9 mouse cellular contexts compared by ENCODE assay signal in the genomic region with DNA sequence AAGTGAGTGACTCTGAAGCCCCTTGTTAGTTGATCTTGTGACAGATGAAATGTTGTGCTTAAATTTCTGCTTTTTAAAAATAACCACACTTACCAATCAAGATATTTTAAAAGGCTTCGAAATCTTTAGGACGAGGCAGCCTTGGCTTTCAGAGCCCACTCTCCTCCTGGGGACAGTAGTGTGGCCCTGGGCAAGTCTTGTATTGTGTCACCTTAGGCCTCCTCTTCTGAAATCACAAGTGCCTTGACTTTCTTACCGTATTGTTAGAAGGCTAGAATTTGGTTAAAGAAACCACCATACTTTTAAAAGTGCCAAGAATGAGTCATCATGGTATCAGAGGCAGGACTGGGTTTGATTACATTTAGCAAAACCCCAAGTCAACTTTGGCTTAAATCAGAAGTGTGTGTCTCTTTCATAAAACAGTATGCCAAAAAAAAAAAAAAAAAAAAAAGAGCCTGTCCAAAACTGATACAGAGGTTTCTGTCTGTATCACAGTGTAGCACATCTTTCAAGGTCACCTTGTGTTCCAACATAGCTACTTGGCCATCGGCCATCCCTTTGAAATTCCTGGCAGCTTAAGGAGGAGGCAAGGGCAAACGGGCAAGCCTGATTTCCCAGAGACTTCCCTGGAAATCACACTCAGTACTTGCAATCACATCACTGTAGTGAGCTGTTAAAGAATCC.
DNase-seq lines count a peak whose midpoint lies in the region; ATAC-seq and TF ChIP-seq lines count a peak whose summit lies in the region.
"Had no signal": no experiment of that assay in that cellular context is flagged by ENCODE, and none has a peak within 500 bp of the region (broad histone marks: within the 10 kb centered on the region; RNA-seq: fewer than 3 reads in every experiment).

No protein-coding gene starts in this region.

- no peak for ATAC-seq in hindbrain, postnatal 0 days
- no peak for ATAC-seq in hindbrain, embryonic 14.5 days (ENCODE audit: low FRiP score)
- ATAC-seq in erythroblast, adult 5-6 weeks (replicated peaks; ENCODE audit: low FRiP score, poor library complexity, severe bottlenecking) = no peak

- H3K9ac ChIP-seq in hindbrain, postnatal 0 days (replicated peaks; ENCODE audit: low read length) = no peak overlapping the region
- H3K9ac ChIP-seq in hindbrain, embryonic 14.5 days = no peak overlapping the region

- peaks cover 30% of the 10 kb centered on the region for H3K4me1 ChIP-seq in hindbrain, postnatal 0 days (ENCODE audit: insufficient read depth, low read length)
- H3K4me1 ChIP-seq in hindbrain, embryonic 14.5 days (replicated peaks; ENCODE audit: control insufficient read depth, insufficient read depth, low read length) = peaks cover 31% of the 10 kb centered on the region

- intact Hi-C loops in heart, postnatal 10 days (cut with DNase I) = no loop called here

- H3K27ac ChIP-seq in hindbrain, postnatal 0 days = no peak overlapping the region
- no peak overlapping the region; the same call in 1 of the 2 replicates for H3K27ac ChIP-seq in hindbrain, embryonic 14.5 days

- no peaks in the 10 kb centered on the region for H3K27me3 ChIP-seq in hindbrain, postnatal 0 days (ENCODE audit: insufficient read depth, low read length)
- H3K27me3 ChIP-seq in hindbrain, embryonic 14.5 days (ENCODE audit: control insufficient read depth, insufficient read depth, low read length) = no peaks in the 10 kb centered on the region

- peak; percentile 71 for DNase-seq in hindbrain, postnatal 0 days (ENCODE audit: low spot score)
- DNase-seq in hindbrain, embryonic 14.5 days (ENCODE audit: low spot score) = no peak
- DNase-seq in adrenal gland, adult 18-20 months (ENCODE audit: low spot score in 2 of 2) = peak; percentile 60 to 62
- DNase-seq in heart, postnatal 10 days = peak; percentile 84 to 87
- DNase-seq in lung, postnatal 36 days = peak; percentile 72
- no peak for DNase-seq in left cerebral cortex, adult 11 months (ENCODE audit: low spot score)
- DNase-seq in urinary bladder, postnatal 14 days (ENCODE audit: low spot score) = no peak
- DNase-seq: thymus, adult 18-20 months had no signal

- H3K4me2 ChIP-seq in hindbrain, postnatal 0 days (ENCODE audit: low read depth, low read length) = no peak overlapping the region
- H3K4me2 ChIP-seq in hindbrain, embryonic 14.5 days (replicated peaks) = no peak overlapping the region

- H3K4me3 ChIP-seq in hindbrain, postnatal 0 days (ENCODE audit: low read length) = no peak overlapping the region
- H3K4me3 ChIP-seq in hindbrain, embryonic 14.5 days (replicated peaks; ENCODE audit: low read length) = no peak overlapping the region

- WGBS in hindbrain, postnatal 0 days = 63% methylated on average over 5 of the region's 5 CpGs
- 71% methylated on average over 5 of the region's 5 CpGs for WGBS in hindbrain, embryonic 14.5 days

- no peaks in the 10 kb centered on the region for H3K9me3 ChIP-seq in hindbrain, postnatal 0 days (ENCODE audit: low read length)
- no peaks in the 10 kb centered on the region for H3K9me3 ChIP-seq in hindbrain, embryonic 14.5 days (ENCODE audit: control insufficient read depth, low read length)

- TF ChIP-seq CTCF in hindbrain, postnatal 0 days (IDR thresholded peaks at IDR 0.05; ENCODE audit: low read depth) = no peak

- no peaks in the 10 kb centered on the region for H3K36me3 ChIP-seq in hindbrain, postnatal 0 days (ENCODE audit: insufficient read depth, low read length)
- H3K36me3 ChIP-seq in hindbrain, embryonic 14.5 days (replicated peaks; ENCODE audit: control insufficient read depth, insufficient read depth) = peaks cover 17% of the 10 kb centered on the region

Comparison
In these comparisons a context has a peak if more than half of its experiments do, and no peak if none do; other contexts are left out.
1. DNase-seq: peak in hindbrain, postnatal 0 days (single experiment), adrenal gland, adult 18-20 months (2 of 2), heart, postnatal 10 days (2 of 2) and lung, postnatal 36 days (single experiment); none in hindbrain, embryonic 14.5 days (single experiment), left cerebral cortex, adult 11 months (single experiment) and urinary bladder, postnatal 14 days (single experiment).